ENCODE assay signal across 22 mouse cellular contexts in genomic region chr4:103402581-103402980, GRCm38 (mm10).
DNase-seq lines count a peak whose midpoint lies in the region; TF ChIP-seq lines count a peak whose summit lies in the region.
"Had no signal": no experiment of that assay in that cellular context is flagged by ENCODE, and none has a peak within 500 bp of the region (broad histone marks: within the 10 kb centered on the region; RNA-seq: fewer than 3 reads in every experiment).

No protein-coding gene starts in this region.

- H3K27me3 ChIP-seq in cerebellum, adult 2 months (ENCODE audit: control insufficient read depth, insufficient read depth, low read length), result no peaks in the 10 kb centered on the region
- H3K27me3 ChIP-seq: embryonic facial prominence, embryonic 12.5 days; embryonic facial prominence, embryonic 15.5 days; heart, embryonic 12.5 days; heart, embryonic 15.5 days; hindbrain, embryonic 13.5 days; Patski had no signal

- no peak for TF ChIP-seq POLR2A in cerebellum, adult 2 months (IDR thresholded peaks at IDR 0.05; ENCODE audit: borderline replicate concordance, insufficient read depth, low read length)

- peak; percentile 4 for DNase-seq in cerebellum, adult 11-12 months
- DNase-seq in cerebellum, adult 2 months, result no peak
- peak; percentile 56 for DNase-seq in Muller cell, postnatal 12 days (ENCODE audit: inconsistent ontology term)
- DNase-seq in retina, embryonic 14.5 days (ENCODE audit: low spot score), result peak; percentile 37
- DNase-seq in heart, adult 18-20 months, result no peak
- no peak for DNase-seq in spleen, adult 18-20 months
- DNase-seq: adrenal gland, adult 2 months; adrenal gland, postnatal 14 days; forebrain, postnatal 0 days; gastrocnemius, adult 2 months; gastrocnemius, postnatal 14 days; heart, adult 11 months; heart, postnatal 10 days; heart, postnatal 36 days had no signal

- TF ChIP-seq CTCF in cerebellum, adult 2 months (IDR thresholded peaks at IDR 0.05; ENCODE audit: borderline replicate concordance, insufficient read depth, low read depth, low read length), result no peak

- H3K27ac ChIP-seq in cerebellum, adult 2 months (ENCODE audit: insufficient read depth, low read length), result no peak overlapping the region
- H3K27ac ChIP-seq: embryonic facial prominence, embryonic 12.5 days; embryonic facial prominence, embryonic 15.5 days; gastrocnemius, adult 2 months; heart, embryonic 15.5 days; hindbrain, embryonic 10.5 days; hindbrain, embryonic 13.5 days; hindbrain, postnatal 0 days had no signal

- WGBS in cerebellum, adult 2 months, result 39% methylated on average over 4 of the region's 4 CpGs

- H3K4me1 ChIP-seq in cerebellum, adult 2 months (ENCODE audit: control insufficient read depth, insufficient read depth, low read length), result no peaks in the 10 kb centered on the region
- H3K4me1 ChIP-seq: embryonic facial prominence, embryonic 12.5 days; embryonic facial prominence, embryonic 15.5 days; heart, embryonic 12.5 days; heart, embryonic 15.5 days; hindbrain, embryonic 10.5 days; hindbrain, embryonic 13.5 days had no signal

- H3K4me3 ChIP-seq in cerebellum, adult 2 months (replicated peaks; ENCODE audit: insufficient read depth, low read depth, low read length), result no peak overlapping the region
- H3K4me3 ChIP-seq: embryonic facial prominence, embryonic 12.5 days; embryonic facial prominence, embryonic 15.5 days; gastrocnemius, adult 2 months; heart, embryonic 12.5 days; heart, embryonic 15.5 days; hindbrain, embryonic 10.5 days; hindbrain, embryonic 13.5 days had no signal

Comparison
In these comparisons a context has a peak if more than half of its experiments do, and no peak if none do; other contexts are left out.
1. DNase-seq: peak in cerebellum, adult 11-12 months (single experiment), Muller cell, postnatal 12 days (single experiment) and retina, embryonic 14.5 days (single experiment); none in cerebellum, adult 2 months (0 of 2), heart, adult 18-20 months (0 of 2) and spleen, adult 18-20 months (0 of 2).